Mouse (Mus musculus): ENCODE data around the gene Depdc1b.

Depdc1b gene

DNA sequence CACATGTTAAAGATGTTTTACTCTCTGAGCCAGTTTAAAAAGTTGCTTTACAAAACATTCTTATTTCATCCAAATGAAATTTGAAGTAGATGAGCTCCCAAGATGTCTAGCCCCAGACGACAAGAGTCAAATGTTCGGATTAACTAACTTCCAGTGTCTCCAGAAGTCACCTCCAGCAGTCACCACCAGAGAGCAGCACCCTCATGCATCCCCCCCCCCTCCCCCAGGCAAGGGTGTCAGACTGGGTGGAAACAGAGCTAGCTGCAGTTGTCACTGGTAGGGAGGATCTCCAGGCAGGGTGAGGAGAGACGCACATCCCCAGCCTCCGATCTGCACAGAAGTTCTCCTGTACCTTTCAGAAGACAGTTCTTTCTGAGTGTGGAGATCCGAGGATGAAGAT lies 37.6 kb downstream of the Depdc1b start:
- no peak for DNase-seq (ENCODE audit: low read depth, low spot score)

DNA sequence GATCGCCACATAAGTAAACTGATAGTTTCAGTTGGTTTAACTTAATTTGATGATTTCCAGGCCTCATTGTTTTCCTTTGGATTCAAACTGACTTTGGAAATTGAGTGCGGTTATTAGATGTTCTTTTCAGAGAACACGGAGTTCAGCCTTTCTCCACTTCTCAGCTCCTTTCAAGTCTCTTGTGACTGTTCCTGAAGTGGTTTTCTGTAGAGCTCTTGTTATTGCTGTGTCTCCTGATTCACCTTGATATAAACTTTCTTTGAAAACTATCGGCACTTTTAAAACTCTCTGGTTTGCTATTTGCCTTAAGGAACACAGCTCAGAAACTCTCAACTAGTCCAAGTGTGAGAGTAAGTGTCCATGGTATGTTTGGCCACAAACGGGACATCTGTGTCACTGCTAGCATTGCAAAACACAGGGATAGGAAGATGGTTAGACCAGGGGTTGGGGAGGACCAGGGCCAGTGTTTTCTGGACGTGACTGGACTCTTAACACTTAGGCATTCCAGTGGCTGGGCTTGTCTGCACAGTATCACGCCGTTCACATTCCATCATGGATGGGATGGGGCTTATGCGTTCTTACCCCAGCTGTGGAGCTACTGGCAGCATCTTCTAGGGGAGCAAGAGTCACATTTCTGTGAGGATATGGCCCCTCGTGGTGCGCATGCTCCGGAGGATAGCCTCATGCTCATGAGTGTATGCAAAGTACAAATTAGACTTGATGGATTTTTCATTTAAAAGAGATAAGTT lies 38.8 kb downstream of the Depdc1b start:
- DNase-seq (ENCODE audit: low read depth, low spot score): no peak

DNA sequence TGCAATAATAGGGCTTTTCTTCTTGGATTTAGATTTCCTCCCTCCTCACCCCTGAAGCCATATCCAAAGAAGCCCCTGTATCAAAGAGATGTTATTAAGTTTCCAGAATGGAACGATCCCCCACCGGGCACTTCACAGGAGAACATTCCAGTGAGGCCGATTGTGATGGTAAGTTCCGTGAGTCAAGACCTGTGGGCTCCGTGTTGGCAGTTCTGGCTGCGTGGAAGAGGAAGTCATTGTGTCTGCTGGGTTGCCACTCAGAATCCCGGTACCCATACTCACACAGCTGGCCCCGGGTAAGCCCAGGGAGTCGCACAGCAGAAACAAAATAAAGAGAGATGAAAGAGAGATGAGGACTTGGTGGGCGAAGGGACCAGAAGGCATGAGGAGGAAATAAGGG lies 41.2 kb downstream of the Depdc1b start:
- DNase-seq (ENCODE audit: low read depth, low spot score): no peak

DNA sequence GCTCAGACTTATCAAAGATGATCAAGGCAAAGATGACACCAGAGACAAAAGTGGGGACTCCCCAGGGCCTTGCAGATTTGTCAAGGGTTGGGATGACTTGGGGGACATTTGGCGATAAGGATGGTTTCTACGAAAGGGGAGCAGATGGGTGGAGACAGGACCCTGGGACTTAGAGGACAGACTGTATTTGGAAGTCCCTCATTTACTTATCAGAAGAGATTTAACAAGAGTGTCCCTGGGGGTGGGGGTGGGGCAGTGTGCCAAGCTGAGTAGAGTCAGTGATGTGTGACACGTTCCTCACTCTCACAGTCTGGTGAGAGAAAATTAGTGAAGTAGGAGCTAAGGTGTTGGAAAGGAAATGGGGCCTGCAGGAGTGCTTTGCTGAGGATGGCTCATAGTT lies 42.1 kb downstream of the Depdc1b start:
- no peak for DNase-seq (ENCODE audit: low read depth, low spot score)

DNA sequence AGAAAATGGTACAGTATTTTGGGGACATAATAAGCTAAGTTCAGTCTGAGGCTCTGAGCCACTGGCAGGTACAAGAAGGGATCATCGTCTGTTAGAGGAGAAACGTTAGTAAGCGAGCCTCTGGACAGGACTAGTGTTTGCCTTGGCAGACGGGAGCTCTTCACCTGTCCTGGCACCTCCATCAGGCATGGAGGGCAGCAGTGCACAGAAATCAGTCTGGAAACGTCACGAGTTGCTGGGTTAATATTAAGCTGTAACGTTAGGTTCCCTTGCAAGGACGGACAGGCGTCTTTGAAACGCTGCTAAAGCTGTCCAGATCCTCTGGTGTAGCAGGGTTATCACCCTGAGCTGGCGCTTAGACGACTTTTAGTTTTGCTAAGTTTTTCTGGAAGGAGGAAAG lies 51.4 kb downstream of the Depdc1b start:
- DNase-seq (ENCODE audit: low read depth, low spot score): no peak

DNA sequence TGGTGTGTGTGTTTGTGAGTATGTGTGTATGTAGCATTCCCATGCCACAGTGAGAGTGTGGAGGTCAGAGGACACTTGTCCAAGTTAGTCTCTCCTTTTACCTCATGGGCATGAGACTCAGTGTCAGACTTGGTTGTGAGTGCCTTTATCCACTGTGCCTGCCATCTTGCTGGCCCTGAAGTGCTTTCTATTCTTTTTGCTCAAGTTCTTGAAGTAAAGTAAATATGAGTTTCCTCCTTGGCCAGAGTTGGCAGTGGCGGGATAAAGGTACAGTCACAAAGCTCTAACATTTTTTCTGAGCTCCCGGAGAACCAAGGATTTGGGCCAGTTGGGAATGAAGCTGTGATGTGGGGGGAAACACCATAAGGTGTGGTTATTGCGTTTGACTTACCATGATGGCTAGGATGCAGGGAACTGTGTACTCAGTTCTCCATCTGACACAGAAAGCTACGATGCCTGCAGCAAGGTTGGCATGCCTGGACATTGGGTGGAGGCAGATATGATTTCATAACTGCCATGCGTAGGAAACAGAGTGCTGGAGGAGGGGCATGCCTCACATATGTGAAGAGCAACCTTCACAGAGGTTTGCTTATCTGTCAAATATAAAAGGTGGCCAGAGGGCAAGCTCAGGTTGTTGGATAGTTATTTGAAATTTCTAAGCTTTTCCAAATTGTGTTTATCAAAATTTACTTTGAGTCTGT lies 54.3 kb downstream of the Depdc1b start:
- no peak for DNase-seq (ENCODE audit: low read depth, low spot score)

DNA sequence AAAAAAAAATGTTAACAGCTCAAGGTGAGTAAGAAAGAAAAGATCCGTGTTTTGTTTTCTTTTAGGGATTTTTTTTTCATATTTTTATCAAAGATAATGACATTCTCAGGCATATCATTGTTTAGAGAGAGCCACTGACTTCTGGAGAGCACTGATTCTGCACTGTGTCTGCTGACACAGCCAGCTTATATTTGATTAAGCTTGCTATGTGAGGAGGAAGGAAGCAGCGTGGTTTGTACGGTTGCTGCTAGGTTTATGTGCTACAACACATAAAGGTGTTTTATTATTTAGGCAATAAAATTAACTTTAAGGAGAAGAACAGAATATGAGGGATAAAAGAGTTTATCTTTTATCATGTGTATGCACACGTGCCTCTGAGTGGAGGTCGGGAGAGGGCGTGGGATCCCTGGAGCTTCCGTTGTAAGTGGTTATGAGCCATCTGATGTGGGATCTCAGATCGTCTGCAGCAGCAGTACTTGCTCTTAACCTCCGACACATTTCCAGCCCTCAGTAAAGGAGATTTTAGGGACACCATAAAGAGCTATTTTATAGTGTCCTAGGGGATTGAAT lies 55.3 kb downstream of the Depdc1b start:
- no peak for DNase-seq (ENCODE audit: low read depth, low spot score)

DNA sequence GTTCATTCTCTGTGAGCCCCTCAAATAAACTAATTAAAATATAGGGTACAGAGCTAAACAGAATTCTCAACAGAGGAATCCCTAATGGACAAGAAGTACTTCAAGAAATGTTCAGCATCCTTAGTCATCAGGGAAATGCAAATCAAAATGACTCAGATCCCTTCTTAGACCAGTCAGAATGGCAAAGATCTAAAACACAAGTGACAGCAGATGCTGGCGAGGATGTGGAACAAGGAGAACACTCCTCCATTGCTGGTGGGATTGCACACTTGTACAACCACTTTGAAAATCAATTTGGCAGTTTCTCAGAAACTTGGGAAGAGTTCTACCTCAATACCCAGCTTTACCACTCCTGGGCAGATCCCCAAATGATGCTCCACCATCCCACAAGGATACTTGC lies 57.1 kb downstream of the Depdc1b start:
- no peak for DNase-seq (ENCODE audit: low read depth, low spot score)

DNA sequence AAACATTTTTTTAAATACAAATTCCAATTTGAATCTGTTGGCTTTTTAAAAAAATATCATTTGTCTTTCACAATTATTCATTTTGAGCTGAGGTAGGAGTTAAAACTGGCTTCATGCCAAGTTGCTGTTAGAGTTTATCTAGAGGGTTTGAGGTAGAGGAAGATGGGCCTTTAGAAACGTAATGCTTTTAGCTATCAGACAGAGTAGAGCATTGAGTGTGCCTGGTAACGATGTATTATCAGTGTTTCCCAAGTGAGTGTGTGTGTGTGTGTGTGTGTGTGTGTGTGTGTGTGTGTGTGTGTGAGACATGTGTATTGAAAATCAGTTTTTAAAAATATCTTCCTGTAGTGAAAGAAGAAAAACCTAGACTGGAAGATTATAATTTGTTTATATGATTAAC lies 60.5 kb downstream of the Depdc1b start:
- no peak for DNase-seq (ENCODE audit: low read depth, low spot score)

DNA sequence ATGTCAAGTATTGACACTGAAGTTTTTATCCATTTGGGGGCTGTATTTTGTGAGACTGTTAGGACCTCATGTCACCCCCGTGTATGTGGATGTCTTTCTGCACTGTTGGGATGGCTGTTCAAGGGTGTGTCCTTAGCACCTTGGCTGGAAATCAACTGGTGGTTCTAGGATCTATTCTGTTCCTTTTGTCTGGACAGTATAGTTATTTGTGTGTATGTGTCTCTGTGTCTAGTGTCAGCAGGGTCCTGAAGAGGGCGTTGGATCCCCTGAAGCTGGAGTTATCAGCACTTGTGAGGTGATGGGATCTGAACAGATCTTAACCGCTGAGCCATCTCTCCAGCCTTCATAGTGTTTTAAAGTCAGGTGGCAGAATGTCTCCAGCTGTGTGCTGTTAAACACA lies 65.0 kb downstream of the Depdc1b start:
- DNase-seq (ENCODE audit: low read depth, low spot score): no peak

DNA sequence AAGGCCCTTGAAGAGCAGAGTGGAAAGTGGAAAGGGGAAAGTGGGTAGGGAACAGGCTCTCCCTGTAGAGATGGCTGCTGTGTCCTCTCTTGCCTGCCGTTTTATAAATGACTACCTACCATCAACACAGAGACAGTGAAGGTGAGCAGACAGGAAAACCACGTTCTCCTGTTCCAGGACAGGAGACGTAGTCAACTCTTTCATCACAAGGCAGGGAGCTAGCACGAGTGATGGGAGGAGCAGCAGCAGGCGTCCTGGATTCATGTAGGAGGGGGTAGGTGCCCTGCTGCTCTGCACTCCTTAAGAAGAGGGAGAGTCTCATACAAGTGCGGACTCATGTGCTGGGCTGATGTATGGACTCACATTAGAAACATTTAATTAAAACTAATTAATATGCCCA lies 66.9 kb downstream of the Depdc1b start:
- DNase-seq (ENCODE audit: low read depth, low spot score): no peak

DNA sequence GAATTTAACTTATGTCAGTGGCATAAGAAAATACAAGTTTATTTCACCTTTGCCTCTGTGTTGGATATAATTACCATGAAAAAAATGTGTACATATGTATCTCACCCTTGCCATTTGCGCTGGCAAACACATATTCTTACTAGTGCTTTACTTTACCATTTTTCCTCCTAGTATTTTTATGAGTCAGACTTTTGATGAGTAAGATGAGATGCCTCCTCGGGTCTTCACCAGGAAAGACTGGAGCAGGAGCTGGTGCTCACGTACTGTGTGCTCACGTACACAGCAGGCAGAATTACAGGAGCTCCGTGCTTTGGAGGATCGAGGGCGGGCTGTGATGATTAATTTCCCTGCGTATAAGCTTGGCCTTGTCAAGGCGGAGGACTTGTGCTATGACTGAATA lies 69.9 kb downstream of the Depdc1b start:
- DNase-seq (ENCODE audit: low read depth, low spot score): no peak

DNA sequence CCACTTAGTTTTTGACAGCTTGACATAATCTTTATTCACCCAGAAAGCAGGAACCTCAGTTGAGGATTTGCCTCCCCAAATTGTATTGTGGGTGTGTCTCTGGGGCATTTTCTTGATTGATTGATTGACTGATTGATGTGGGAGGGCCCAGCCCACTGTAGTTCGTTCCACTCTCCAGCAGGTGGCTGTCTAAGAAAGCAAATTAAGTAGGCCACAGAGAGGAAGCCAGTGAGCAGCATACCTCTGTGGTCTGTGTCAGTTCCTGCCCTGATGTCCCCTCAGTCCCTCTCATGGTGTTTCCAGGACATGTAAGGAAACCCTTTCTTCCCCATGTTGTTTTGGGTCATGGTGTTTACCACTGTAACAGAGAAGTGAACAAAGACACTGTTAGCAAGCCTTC lies 74.4 kb downstream of the Depdc1b start:
- peak; percentile 54 for DNase-seq (ENCODE audit: low read depth, low spot score)

DNA sequence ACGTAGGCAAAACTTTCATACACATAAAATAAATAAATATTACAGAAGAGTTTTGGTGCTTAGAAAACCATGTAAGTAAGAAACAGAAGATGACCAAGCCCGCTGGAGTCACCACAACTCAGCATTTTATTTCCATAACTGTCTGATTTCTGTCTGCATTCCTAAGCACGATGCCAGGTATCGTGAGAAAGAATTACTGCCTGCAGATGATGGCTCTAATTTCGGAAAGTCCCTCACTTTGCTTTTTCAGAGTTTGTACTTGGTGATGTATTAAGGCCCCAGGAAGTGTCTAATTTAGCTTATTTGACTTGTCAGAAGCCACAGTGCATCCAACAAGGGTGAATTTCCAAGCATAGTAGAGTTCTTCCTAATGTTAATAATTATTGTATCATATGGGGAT lies 87.1 kb downstream of the Depdc1b start:
- DNase-seq (ENCODE audit: low read depth, low spot score): no peak

DNA sequence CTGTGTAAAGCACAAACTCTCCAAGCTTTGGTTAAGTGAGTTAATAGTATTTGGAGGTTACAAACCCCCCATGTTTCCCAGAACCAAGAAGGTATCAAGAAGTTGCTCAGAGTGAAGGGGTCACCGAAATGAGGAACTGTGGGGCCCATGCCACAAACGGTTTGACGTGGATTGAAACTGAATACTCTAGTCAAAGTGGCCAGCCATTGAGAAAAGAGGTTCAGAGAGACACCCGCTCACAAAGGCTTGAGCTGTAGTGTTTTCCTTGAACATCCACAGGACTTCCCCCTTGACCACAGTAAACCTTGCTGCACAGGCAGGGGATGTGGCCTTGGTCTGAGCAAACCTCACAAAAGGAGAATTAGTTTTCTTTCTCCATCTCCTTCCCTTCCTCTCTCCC lies 88.2 kb downstream of the Depdc1b start:
- DNase-seq (ENCODE audit: low read depth, low spot score): no peak

DNA sequence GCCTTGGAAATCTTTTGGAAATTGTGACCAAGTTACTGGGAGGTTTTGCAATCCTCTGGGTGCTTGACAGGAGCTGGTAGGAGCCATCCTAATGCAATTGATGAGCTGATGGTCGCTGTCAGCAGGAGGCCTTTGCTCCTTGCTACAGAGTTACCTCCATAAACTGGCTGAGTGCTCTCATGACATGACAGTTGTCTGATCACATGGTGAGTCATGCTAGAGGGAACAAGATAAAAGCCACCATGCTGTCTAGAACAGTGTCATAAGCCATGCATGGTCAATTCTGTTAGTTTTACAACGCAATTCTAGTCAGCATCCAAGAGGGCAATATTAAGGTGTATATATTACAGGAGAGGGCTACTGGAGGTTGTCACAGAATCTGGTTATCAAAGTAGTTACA lies 99.3 kb downstream of the Depdc1b start:
- DNase-seq (ENCODE audit: low read depth, low spot score): no peak

DNA sequence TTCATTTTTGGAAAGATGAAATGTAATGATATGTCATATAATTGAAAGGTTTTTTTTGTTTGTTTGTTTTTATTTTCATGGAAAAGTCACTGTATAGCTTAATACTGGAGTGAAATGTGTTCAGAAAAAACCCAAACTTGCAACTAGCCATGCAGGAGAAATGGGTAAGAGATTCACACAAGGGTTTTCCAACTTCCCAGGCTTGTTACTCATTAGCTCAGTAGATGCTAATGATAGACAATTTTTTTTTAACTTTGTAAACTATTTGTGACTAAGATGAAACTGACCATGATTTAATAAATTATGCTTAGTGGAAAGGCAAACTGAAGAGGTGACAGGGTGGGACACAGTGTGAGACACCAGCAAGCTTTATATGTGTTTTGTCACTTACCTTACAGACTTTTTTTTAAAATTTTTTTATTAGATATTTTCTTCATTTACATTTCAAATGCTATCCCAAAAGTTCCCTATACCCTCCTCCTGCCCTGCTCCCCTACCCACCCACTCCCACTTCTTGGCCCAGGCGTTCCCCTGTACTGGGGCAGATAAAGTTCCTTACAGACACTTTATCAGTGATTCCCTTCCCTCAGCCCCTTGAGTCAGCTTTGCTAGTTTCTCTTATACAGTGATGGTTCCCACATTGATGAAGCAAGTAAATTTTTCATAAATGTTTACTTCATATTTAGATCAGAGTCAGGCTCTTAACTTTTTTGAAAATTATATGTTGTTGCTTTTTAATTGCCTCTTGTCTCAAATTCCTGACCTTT lies 102.8 kb downstream of the Depdc1b start:
- DNase-seq (ENCODE audit: low read depth, low spot score): no peak

DNA sequence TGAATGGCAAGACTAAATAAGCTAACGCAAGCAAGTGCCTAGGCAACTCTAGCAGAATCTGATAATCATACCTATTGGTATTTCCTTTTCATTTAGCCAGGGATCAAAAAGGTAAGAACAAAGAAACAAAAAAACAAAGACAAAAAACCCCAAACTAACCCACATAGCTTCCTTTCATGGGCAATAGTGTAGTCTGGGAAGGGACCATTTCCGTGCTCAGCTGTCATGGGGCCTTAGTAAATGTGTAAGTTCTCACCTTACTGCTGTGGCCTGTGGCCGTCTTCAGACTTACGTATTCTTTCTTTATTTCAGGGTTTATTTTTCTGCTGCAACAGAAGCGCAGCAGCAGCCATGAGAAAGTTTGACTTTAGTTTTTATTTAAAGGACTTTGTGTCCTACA lies 110.2 kb downstream of the Depdc1b start:
- DNase-seq (ENCODE audit: low read depth, low spot score): no peak

DNA sequence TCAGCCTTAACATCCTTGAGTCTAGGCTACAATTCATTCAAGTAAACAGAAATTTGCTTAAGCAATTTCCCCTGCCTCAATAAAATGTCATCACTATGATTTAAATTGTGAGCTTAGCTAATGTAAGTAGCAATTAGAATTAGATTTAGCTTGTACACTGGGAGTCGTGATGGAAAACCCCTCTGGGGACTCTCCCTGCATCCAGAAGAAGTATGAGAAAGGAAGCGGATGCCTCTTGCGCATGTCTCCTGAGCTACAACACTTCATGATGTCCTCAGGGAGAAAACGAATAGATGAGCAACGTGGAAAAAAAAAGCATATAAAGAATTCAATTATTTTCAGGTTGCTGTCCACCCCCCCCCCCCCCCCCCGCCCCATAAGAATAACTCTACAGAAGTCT lies 112.7 kb downstream of the Depdc1b start:
- DNase-seq (ENCODE audit: low read depth, low spot score): no peak

DNA sequence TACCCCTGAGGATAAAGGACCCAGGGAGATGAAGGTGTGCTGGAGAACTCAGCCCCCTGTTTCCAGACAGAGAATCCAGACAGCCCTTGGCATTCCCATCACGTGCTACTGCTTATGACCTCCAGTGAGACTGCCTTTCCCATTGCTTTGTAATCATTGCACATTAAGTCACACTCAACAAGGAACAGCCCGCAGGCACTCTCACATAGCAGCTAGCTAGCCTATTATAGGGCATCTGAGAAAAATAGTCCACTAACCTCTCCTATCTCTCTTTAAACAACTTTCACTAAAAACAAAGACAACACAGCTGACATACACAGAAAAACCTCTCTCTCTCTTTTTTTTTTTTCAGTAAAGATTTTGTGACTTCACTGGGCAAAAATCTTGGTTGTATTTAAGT lies 113.5 kb downstream of the Depdc1b start:
- DNase-seq (ENCODE audit: low read depth, low spot score): no peak

DNA sequence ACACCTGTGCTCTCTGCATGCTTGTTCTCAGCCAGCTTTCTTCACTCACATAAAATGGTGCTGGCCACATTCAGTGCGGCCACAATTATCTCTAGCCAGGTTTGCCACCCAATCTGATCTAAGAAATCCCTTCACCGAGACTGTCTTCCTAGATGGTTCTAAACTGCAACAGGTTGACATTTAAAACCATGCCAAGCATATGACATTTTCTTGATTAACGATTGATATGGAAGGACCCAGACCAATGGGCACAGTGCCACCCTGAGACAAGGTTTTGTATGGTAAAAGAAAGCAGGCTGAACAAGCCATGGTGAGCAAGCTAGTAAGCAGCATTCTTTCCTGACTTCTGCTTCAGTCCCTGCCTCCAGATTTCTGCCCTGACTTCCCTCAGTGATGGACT lies 115.6 kb downstream of the Depdc1b start:
- no peak for DNase-seq (ENCODE audit: low read depth, low spot score)

DNA sequence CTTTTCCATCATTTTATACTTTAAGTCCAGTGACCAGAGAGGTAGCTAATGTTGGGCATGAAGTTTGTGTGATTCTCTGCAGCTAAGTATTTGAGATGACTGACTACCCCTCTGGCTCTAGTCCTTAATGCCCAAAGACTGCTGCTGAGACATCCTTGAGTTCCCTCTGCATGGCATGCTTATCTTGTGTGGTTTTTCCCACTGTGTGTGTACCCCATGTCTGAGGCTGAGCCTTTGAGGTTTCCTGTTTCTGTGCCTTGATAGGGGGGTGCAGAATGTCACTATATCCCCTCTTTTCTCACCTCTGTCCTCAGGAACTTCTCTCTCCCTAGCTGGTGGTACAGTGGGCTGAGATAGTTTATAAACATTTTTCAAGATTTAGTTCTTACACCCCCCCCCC lies 119.6 kb downstream of the Depdc1b start:
- DNase-seq (ENCODE audit: low read depth, low spot score): no peak

All from WW6 (cell line).